Mouse (Mus musculus) forebrain, embryonic 14.5 days (tissue): ENCODE measurements at regions not wholly inside any gene's neighbourhood (a gene's known extent, or its start where the extent isn't known, plus 50 kb on each side); places are given as distances from the start of the nearest gene placed in this dataset.

Experiments
- ATAC-seq: fragments of 200-750 bp; cut with Nextera tagmentation; 2 replicates; pipeline ENCODE4 v1.8.0; 2017; ENCODE audit warnings: mild to moderate bottlenecking, moderate library complexity
- DNase-seq: peaks from one replicate; pipeline ENCODE4 v3.0.0-alpha.2; 2015; ENCODE audit warnings: low spot score
- H3K27ac ChIP-seq: fragments of 300-500 bp; sonication (generic); 2 replicates; pipeline ENCODE4 v1.5.1; 2014; ENCODE audit warnings: low read depth, mild to moderate bottlenecking, control low read depth, low read length, moderate library complexity
- H3K27me3 ChIP-seq: fragments of 300-500 bp; sonication (generic); replicated peaks from 2 replicates; pipeline ENCODE4 v1.6.1; 2014; ENCODE audit warnings: low read length, control low read depth, mixed read lengths; ENCODE audit not compliant: control insufficient read depth, insufficient read depth
- H3K36me3 ChIP-seq: fragments of 300-500 bp; sonication (generic); 2 replicates; pipeline ENCODE4 v1.6.1; 2014; ENCODE audit warnings: low read length, control low read depth; ENCODE audit not compliant: control insufficient read depth, insufficient read depth
- H3K4me1 ChIP-seq: fragments of 300-500 bp; sonication (generic); 2 replicates; pipeline ENCODE4 v1.6.1; 2014; ENCODE audit warnings: antibody characterized with exemption, low read length, control low read depth; ENCODE audit not compliant: control insufficient read depth, insufficient read depth
- H3K4me2 ChIP-seq: fragments of 300-500 bp; sonication (generic); 2 replicates; pipeline ENCODE4 v1.6.1; 2014; ENCODE audit warnings: mild to moderate bottlenecking, control low read depth, low read length
- H3K4me3 ChIP-seq: fragments of 300-500 bp; sonication (generic); 2 replicates; pipeline ENCODE4 v1.5.1; 2014; ENCODE audit warnings: low read depth, low read length, control low read depth
- H3K9ac ChIP-seq: fragments of 300-500 bp; sonication (generic); 2 replicates; pipeline ENCODE4 v1.6.1; 2014; ENCODE audit warnings: mild to moderate bottlenecking, low read length, control low read depth, moderate library complexity
- H3K9me3 ChIP-seq: fragments of 300-500 bp; sonication (generic); replicated peaks from 2 replicates; pipeline ENCODE4 v1.6.1; 2016; ENCODE audit warnings: low read length, control low read depth, mixed read lengths; ENCODE audit not compliant: control insufficient read depth
- whole genome bisulfite sequencing: fragments of 180-500 bp; shearing (Covaris S2); extraction: QIAGEN DNeasy Blood & Tissue Kit; methylation state at CpG from one replicate; pipeline ENCODE4 v1.1.7; 2014; 5-methylcytosine and 5-hydroxymethylcytosine counted together

DNA sequence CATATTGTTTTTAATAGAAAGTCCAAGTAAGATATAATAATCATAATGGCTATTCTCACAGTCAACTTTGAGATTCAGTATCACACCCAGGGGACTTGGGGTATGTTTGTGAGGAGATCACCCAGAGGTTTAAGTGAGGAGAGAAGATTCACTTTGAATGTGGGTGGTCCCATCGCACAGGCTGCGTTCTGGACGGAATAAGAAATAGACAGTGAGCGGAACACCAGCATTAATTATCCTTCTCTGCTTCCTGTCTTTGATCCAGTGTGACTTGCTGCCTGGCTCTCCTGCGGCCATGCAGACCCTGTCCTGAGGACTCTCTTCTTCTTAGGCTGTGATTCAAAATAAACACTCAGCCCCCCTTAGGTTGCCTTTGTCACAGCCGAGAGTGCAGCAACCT, 60.6 kb upstream of the Kras start:
- DNase-seq, result no peak
- 47% methylated on average over 6 of the region's 6 CpGs for WGBS

GRCm38 (mm10) chr6:145309025-145309424, 59.0 kb upstream of the Kras start:
- Histone ChIP-seq H3K9me3 (no peaks in the 10 kb centered on the region), H3K36me3 (no peaks in the 10 kb centered on the region), H3K27ac (no peak overlapping the region), H3K4me1 (peaks cover 1% of the 10 kb centered on the region; the same call in 1 of the 2 replicates), H3K4me3 (no peak overlapping the region), H3K4me2 (no peak overlapping the region), H3K9ac (no peak overlapping the region), H3K27me3 (no peaks in the 10 kb centered on the region)
- DNase-seq (no peak), ATAC-seq (no peak)
- WGBS, result 96% methylated on average over 3 of the region's 3 CpGs

More for the DNA sequence above, 60.6 kb upstream of the Kras start:
- no peak overlapping the region for H3K27ac ChIP-seq
- no peak for ATAC-seq
- no peak overlapping the region for H3K4me2 ChIP-seq
- no peak overlapping the region for H3K9ac ChIP-seq
- no peak overlapping the region for H3K4me3 ChIP-seq
- H3K27me3 ChIP-seq, result no peaks in the 10 kb centered on the region
- no peaks in the 10 kb centered on the region for H3K9me3 ChIP-seq
- H3K4me1 ChIP-seq, result no peaks in the 10 kb centered on the region
- no peaks in the 10 kb centered on the region for H3K36me3 ChIP-seq

DNA sequence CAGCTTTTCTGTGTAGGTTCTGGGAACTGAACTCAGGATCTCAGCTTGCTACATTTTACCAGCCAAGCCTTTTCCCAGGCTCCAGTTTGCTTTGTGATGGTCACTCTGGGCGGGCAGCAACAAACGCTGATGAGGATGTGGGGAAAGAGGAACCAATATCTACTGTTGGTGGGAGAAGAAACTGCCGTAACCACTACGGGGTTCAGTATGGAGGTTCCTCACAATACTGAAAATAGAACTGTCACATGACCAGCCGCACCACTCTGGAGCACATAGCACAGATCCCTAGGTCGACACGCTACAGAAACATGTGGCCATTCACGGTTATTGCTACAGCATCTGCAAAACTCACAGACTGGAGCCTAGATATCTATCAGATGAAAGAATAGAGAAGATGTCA, 57.2 kb upstream of the Kras start:
- Histone ChIP-seq H3K4me2 (no peak overlapping the region), H3K9me3 (no peaks in the 10 kb centered on the region), H3K9ac (no peak overlapping the region), H3K27ac (no peak overlapping the region), H3K36me3 (no peaks in the 10 kb centered on the region), H3K27me3 (no peaks in the 10 kb centered on the region), H3K4me3 (no peak overlapping the region), H3K4me1 (peaks cover 9% of the 10 kb centered on the region)
- 94% methylated on average over 8 of the region's 8 CpGs for WGBS
- no peak for DNase-seq
- no peak for ATAC-seq

DNA sequence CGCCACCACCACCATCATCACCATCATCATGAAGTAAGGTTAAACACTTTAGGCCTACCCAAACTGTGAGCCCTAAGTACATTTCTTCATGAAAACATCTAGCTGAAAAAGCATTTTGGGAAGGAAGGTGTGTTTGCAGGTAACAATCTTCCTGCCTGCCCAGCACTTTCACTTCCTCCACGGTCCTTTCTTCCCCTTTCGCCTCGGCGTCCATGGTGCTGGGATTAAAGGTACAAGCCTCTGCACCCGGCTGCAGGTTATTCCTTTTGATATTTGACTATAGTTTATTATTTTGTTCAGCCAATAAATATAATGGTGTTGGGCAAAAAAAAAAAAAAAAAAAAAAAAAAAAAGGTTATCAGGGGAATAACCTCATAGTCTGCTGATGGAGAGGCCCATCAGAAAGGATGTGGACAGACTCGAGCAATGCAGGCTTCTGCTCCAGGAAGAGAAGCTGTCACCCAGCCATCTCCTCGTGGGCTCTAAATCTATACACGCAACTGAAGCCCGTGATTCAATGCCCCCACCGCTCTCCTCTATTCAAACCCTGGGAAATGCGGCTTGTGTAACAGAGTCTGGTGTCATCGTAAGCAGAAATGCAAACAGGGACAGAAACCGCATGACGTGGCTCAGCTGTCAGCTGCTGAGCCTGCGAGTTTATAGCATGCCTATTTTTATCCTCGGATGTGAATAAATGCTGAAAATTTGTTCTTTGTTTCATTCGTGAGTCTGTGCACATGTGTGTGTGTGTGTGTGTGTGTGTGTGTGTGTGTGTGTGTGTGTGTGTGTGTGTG, 56.5 kb upstream of the Kras start:
- ATAC-seq (peak; percentile 61; the same call in 1 of the 2 replicates), DNase-seq (peak; percentile 59)
- Histone ChIP-seq H3K27ac (no peak overlapping the region), H3K36me3 (no peaks in the 10 kb centered on the region), H3K4me1 (peaks cover 9% of the 10 kb centered on the region), H3K4me2 (no peak overlapping the region), H3K9me3 (no peaks in the 10 kb centered on the region), H3K9ac (no peak overlapping the region), H3K27me3 (no peaks in the 10 kb centered on the region), H3K4me3 (no peak overlapping the region)
- WGBS, result 81% methylated on average over 18 of the region's 18 CpGs

DNA sequence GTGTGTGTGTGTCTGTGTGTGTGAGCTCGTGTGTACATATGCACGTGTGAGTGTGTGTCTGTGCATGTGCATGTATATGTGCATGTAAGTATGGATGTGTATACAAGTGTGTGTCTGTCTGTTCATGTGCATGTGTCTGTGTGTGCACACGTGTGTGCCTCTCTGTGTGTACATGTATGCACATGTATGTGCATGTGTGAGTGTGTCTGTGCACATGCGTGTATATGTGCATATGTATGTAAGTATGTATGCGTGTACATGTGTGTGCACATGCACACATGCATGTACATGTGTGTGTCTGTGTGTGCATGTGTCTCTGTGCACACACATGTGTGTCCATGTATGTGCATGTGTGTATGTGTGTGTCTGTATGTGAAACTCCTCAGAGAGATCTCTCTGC, 55.6 kb upstream of the Kras start:
- Histone ChIP-seq H3K36me3 (no peaks in the 10 kb centered on the region), H3K4me3 (no peak overlapping the region), H3K9me3 (no peaks in the 10 kb centered on the region), H3K27ac (no peak overlapping the region), H3K9ac (no peak overlapping the region), H3K4me2 (no peak overlapping the region), H3K27me3 (no peaks in the 10 kb centered on the region), H3K4me1 (peaks cover 9% of the 10 kb centered on the region)
- DNase-seq, result no peak
- no peak for ATAC-seq
- WGBS, result 96% methylated on average over 5 of the region's 5 CpGs

DNA sequence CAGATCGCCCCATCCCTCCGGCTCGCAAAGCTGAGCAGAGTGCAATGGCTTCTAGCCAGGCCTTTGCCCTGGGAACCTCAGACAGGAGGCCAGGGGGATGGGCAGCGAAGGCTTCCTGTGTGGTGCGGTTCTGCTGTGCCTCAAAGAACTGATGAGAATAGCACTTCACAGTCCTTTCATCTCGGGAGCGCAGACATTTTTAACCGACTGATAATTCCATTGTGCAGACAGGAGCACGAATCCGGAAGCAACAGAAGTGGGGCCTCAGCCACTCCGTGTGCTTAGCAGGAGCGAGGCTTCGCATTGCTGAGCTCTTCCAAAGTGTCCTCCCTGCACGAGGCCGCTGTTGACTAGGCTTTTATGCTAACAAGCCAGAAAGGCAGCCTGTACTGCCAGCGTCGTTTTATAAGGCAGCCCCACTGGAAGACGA, 53.6 kb upstream of the Kras start:
- 13% methylated on average over 18 of the region's 18 CpGs for WGBS

GRCm38 (mm10) chr6:145302907-145303640, 53.0 kb upstream of the Kras start:
- Histone ChIP-seq H3K4me1 (peaks cover 12% of the 10 kb centered on the region), H3K27ac (peak overlapping the region; percentile 39; the same call in 1 of the 2 replicates), H3K4me2 (peak overlapping the region; percentile 35), H3K36me3 (no peaks in the 10 kb centered on the region), H3K27me3 (no peaks in the 10 kb centered on the region), H3K9me3 (no peaks in the 10 kb centered on the region), H3K4me3 (no peak overlapping the region), H3K9ac (0 out of 2 replicates have a peak overlapping the region, but pooled peaks have one; percentile 35)
- ATAC-seq (no peak), DNase-seq (no peak)
- 74% methylated on average over 22 of the region's 22 CpGs for WGBS

More for the DNA sequence above, 53.6 kb upstream of the Kras start:
- Histone ChIP-seq H3K9me3 (no peaks in the 10 kb centered on the region), H3K4me2 (peak overlapping the region; percentile 35), H3K4me3 (no peak overlapping the region), H3K9ac (0 out of 2 replicates have a peak overlapping the region, but pooled peaks have one; percentile 35), H3K27me3 (no peaks in the 10 kb centered on the region), H3K36me3 (no peaks in the 10 kb centered on the region), H3K4me1 (peaks cover 12% of the 10 kb centered on the region), H3K27ac (peak overlapping the region; percentile 39; the same call in 1 of the 2 replicates)
- DNase-seq (peak; percentile 67), ATAC-seq (peak; percentile 68; the same call in 1 of the 2 replicates)

GRCm38 (mm10) chr6:145302105-145302504, 52.1 kb upstream of the Kras start:
- WGBS, result 87% methylated on average over 10 of the region's 10 CpGs
- no peak for DNase-seq
- Histone ChIP-seq H3K9me3 (no peaks in the 10 kb centered on the region), H3K27ac (no peak overlapping the region), H3K9ac (no peak overlapping the region), H3K36me3 (no peaks in the 10 kb centered on the region), H3K27me3 (no peaks in the 10 kb centered on the region), H3K4me2 (no peak overlapping the region), H3K4me3 (no peak overlapping the region), H3K4me1 (peaks cover 12% of the 10 kb centered on the region)
- no peak for ATAC-seq
